Mouse (Mus musculus): ENCODE measurements around the gene Esr2. TPM values are rescaled to one million over a fixed set of nuclear protein-coding genes. Genes with fewer than 3 reads are reported as not detected.

Esr2 gene
- total RNA-seq, 2 experiments from 2014 or later: 0.07 to 0.09 TPM

DNA sequence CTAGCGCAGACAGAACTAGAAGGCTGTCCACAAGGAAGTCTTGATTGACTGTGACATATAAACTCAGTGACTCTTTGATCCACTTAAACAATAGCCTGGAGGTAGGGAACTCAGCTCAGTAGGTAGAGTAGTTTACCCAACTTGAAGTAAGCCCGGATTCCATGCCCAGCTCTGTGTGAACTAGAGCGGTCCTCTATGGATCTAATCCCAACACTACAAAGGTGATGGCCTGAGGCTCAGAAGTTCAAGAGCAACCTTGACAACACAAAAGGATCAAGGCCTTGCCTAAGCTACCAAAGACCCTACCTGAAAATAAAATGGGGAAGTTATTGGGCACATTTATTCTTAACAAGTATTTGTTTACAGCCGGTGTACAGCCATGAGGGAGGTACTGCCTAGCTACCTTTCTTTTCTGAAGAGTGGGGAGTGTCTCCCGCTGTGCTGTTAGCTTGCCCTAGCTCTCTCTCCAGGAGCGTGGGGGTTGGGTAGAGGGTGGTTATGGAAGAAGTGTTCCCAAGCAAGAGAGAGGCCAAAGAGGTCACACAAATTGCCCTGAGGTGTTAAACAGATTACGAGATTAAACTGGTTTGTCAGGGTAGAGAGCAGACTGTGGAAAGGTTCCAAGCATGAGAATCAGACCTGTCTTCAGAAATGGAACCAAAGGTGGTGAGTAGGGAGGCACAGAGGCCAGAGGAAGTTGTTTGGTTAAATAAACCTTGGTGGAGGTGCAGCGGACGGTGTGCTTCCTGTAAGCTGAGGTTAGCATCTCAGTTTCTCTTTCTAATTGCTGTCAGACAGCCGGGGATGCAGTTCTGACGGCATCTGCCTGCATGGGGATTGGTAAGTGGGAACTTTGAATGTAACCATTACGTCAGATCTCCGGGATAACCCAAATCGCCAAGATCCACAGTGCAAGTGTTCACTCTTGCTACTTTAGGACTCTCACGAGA is 90.8 kb downstream of the Esr2 start:
- no peak for DNase-seq

GRCm38 (mm10) chr12:76085066-76085465 is 92.0 kb downstream of the Esr2 start:
- DNase-seq: no peak

DNA sequence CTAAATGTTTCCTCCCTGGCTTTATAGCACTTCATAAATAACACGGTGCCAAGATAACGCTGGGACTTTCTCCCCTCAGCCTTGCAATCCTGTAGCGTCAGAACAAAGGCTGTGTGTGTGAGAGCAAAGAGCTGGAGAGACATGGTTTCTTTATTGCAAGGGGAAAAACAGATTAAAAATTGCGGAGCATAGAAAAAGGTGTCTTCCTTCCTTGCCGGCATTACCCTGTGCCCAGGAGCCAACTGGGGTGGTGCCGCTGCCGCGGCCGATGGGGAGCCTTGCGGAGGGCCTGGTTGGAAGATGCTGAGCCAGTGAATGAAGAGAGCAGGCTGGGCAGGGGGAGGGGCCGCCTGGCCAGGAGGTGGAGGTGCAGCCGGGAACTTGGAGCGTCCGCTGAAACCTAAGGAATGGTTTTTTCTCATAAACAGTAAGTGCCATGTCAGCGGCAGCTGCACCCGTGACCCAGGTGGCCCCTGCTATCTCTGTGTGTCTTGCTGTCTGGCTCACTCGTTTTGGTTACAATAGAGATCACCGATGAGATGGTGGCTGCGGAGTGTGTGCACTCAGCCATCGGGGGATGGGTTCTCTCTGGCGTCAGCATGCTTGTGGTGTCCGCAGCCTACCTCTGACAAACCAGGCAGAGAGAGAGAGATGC is 95.4 kb downstream of the Esr2 start:
- no peak for DNase-seq

- DNase-seq: no peak
These were observed 96.0 kb downstream of the Esr2 start for GRCm38 (mm10) chr12:76080876-76081556.

GRCm38 (mm10) chr12:76073981-76074380 is 103.1 kb downstream of the Esr2 start:
- no peak for DNase-seq

DNA sequence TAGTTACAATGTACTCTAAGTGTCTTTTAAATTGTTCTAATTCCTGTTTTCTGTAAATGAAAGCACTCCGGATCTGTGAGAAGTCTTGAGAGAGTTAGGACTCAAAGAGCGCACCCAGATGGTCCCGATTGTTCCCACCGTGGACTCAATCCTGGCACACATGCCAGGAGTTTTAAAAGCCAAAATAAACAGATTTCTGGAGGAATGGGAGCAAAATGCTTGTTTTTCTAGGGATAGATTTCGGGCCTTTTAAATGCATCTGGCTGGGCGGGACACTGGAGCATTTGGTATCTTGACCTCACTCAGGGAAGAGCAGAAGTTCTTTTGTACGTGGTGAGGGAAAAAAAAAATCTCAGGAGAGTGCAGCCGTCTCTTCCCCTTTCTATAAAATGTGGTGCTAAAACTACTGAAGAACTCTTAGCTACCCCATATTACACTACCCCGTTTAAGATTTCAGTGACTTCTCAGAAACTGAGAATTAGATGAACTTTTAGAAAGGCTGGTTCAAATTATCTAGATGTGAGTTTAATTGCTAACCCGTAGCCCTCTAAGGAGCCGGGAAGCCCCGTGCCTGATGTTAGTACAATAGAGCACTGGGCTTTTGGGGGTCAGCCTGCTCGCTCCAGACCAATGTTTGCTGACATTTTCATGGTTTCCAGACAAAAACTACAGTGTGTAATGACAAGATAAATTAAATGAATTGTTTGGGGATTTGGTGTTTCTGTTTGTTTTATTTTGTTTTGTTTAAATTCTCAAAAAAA is 103.8 kb downstream of the Esr2 start:
- no peak for DNase-seq

GRCm38 (mm10) chr12:76071935-76072849 is 104.9 kb downstream of the Esr2 start:
- peak; percentile 17 for DNase-seq

Other genes starting within 250 kb of the Esr2 start
- not detected for gene Tex21, start 69.5 kb upstream of the Esr2 start, total RNA-seq (2021)
- 10 to 100 TPM; 30.3 to 30.4 TPM for gene Mthfd1, start 78.0 kb upstream of the Esr2 start, total RNA-seq (2021)
- gene Akap5, start 147.6 kb upstream of the Esr2 start, total RNA-seq (2021): 1 to 10 TPM; 1.8 to 2.1 TPM
- 10 to 100 TPM; 10.6 to 11.0 TPM for gene Zbtb25, start 192.3 kb upstream of the Esr2 start, total RNA-seq (2021)
- 1 to 10 TPM; 5.1 to 7.0 TPM for gene Zbtb1, start 193.0 kb upstream of the Esr2 start, total RNA-seq (2021)
- 1 to 10 TPM; 7.4 to 8.7 TPM for gene Hspa2, start 226.9 kb upstream of the Esr2 start, total RNA-seq (2021)
- under 1 TPM; 0.34 to 0.38 TPM for gene Ppp1r36, start 240.3 kb upstream of the Esr2 start, total RNA-seq (2021)

Data from gastrocnemius, postnatal 10 days (tissue).